Mouse (Mus musculus) CD4-positive naive resting alpha-beta T cell, adult 76 days (primary cell): ENCODE measurements around the gene Spcs3. TPM values are rescaled to one million over a fixed set of nuclear protein-coding genes. Genes with fewer than 3 reads are reported as not detected.

Experiments used
- total RNA-seq: library from RNA; stranded (reverse); gene quantifications from one replicate; pipeline ENCODE4 v1.2.4, GENCODE M21; 2023

Gene Spcs3
- total RNA-seq: 32.9 TPM

GRCm38 (mm10) chr8:54529382-54530296 is at the start of gene Spcs3, which contains the start of gene Asb5:
Gene Spcs3, minus strand, starts transcription at chr8:54529998.
Gene Asb5, plus strand, starts transcription at chr8:54529580.

Other genes with a start within 250 kb of the Spcs3 start
- not detected for gene Asb5, start 418 bp downstream of the Spcs3 start, total RNA-seq
- not detected for gene Spata4, start 70.8 kb upstream of the Spcs3 start, total RNA-seq